Mouse (Mus musculus) left cerebral cortex, adult 2 months (tissue): ENCODE data around the gene Vmn2r70. TPM values are rescaled to one million over a fixed set of nuclear protein-coding genes. Genes with fewer than 3 reads are reported as not detected.

Experiments used
- DNase-seq, 2 experiments: peaks; one replicate each; pipeline ENCODE4 v3.0.0; 2021 to 2022; ENCODE audit warnings: low spot score in 2 of 2, mixed read lengths in 1 of 2; ENCODE audit errors: extremely low spot score in 1 of 2
- H3K27ac ChIP-seq: fragments of 200-600 bp; 2 replicates; pipeline ENCODE4 v1.8.1; 2022
- H3K4me3 ChIP-seq: fragments of 200-600 bp; 2 replicates; pipeline ENCODE4 v1.8.1; 2022
- CTCF ChIP-seq: fragments of 200-600 bp; IDR thresholded peaks from 2 replicates; pipeline ENCODE4 v1.8.1; 2022; ENCODE audit warnings: antibody characterized with exemption, mild to moderate bottlenecking, moderate library complexity
- intact Hi-C: fragments of 180-260 bp; cut with DNase I; formaldehyde crosslinking; loops from one replicate; pipeline ENCODE4 v1.15.1; 2025
- long read RNA-seq, 2 experiments: library from polyadenylated mRNA; stranded (forward); transcript quantifications; one replicate each; pipeline ENCODE4 v2.0.0; 2021; ENCODE audit warnings: borderline mapping rate in 2 of 2
- total RNA-seq, 2 experiments: library from RNA; stranded (reverse); gene quantifications; 2 replicates each; pipeline ENCODE4 v1.2.3; 2021

Vmn2r70 gene
- not detected for total RNA-seq
- long read RNA-seq, experiment 1 = 0 reads
- long read RNA-seq, experiment 2 = 0 reads

- intact Hi-C loops = no loop called here
- Histone ChIP-seq H3K27ac (no peak within 1 kb of the TSS), H3K4me3 (no peak within 1 kb of the TSS)
- no peak for TF ChIP-seq CTCF
- no peak for DNase-seq
Observed at GRCm38 (mm10) chr7:85569092-85569491, at the start of gene Vmn2r70. TSS of gene Vmn2r70 (minus strand) at chr7:85569192.

GRCm38 (mm10) chr7:85562787-85563186, 6.2 kb downstream of the Vmn2r70 start, which contains the start of gene Vmn2r71:
TSS of gene Vmn2r71 (plus strand) at chr7:85563087.
- intact Hi-C loops = no loop called here
- TF ChIP-seq CTCF = no peak
- H3K27ac ChIP-seq = no peak within 1 kb of the TSS
- DNase-seq = no peak
- no peak within 1 kb of the TSS for H3K4me3 ChIP-seq

- DNase-seq = no peak
- no peak overlapping the region for H3K4me3 ChIP-seq
- intact Hi-C loops = no loop called here
- no peak for TF ChIP-seq CTCF
- H3K27ac ChIP-seq = no peak overlapping the region
Observed at GRCm38 (mm10) chr7:85543118-85543517, 25.9 kb downstream of the Vmn2r70 start.

GRCm38 (mm10) chr7:85542108-85542507, 26.9 kb downstream of the Vmn2r70 start:
- Histone ChIP-seq H3K4me3 (no peak overlapping the region), H3K27ac (no peak overlapping the region)
- intact Hi-C loops = no loop called here
- no peak for TF ChIP-seq CTCF
- DNase-seq = no peak

Other genes starting within 250 kb of the Vmn2r70 start
- gene Vmn2r69, start 153.3 kb downstream of the Vmn2r70 start, total RNA-seq = not detected
- not detected for gene Vmn2r71, start 6.1 kb downstream of the Vmn2r70 start, total RNA-seq
- not detected for gene Vmn2r72, start 185.9 kb upstream of the Vmn2r70 start, total RNA-seq